Comparison of ENCODE assay signal across 12 mouse cellular contexts in genomic region chr4:85250271-85250670, GRCm38 (mm10). TPM values are rescaled to one million over a fixed set of nuclear protein-coding genes. Genes with fewer than 3 reads are reported as not detected.
DNase-seq lines count a peak whose midpoint lies in the region; ATAC-seq lines count a peak whose summit lies in the region.
"Had no signal": no experiment of that assay in that cellular context is flagged by ENCODE, and none has a peak within 500 bp of the region (broad histone marks: within the 10 kb centered on the region; RNA-seq: fewer than 3 reads in every experiment).

No protein-coding gene starts in this region.

- no peak overlapping the region for H3K4me3 ChIP-seq in hindbrain, embryonic 16.5 days (ENCODE audit: low read length)

- no peaks in the 10 kb centered on the region for H3K27me3 ChIP-seq in hindbrain, embryonic 16.5 days (replicated peaks; ENCODE audit: control insufficient read depth, insufficient read depth, low read length)

- H3K9me3 ChIP-seq in hindbrain, embryonic 16.5 days (ENCODE audit: control insufficient read depth, low read length) = no peaks in the 10 kb centered on the region

- no peaks in the 10 kb centered on the region for H3K36me3 ChIP-seq in hindbrain, embryonic 16.5 days (ENCODE audit: control insufficient read depth, insufficient read depth, low read length)

- peaks cover 6% of the 10 kb centered on the region; the same call in 1 of the 2 replicates for H3K4me1 ChIP-seq in hindbrain, embryonic 16.5 days (ENCODE audit: control insufficient read depth, insufficient read depth, low read depth, low read length)

- 23% methylated on average over 2 of the region's 2 CpGs for WGBS in hindbrain, embryonic 16.5 days

- H3K9ac ChIP-seq in hindbrain, embryonic 16.5 days (ENCODE audit: low read depth, low read length) = no peak overlapping the region

- peak overlapping the region; percentile 39; the same call in 1 of the 2 replicates for H3K27ac ChIP-seq in hindbrain, embryonic 16.5 days (ENCODE audit: low read depth, low read length)
- H3K27ac ChIP-seq: kidney, postnatal 0 days; macrophage had no signal

- peak; percentile 83 for ATAC-seq in hindbrain, embryonic 16.5 days
- no peak for ATAC-seq in megakaryocyte-erythroid progenitor cell, adult 5-6 weeks (replicated peaks; ENCODE audit: low FRiP score, low TSS enrichment, poor library complexity, severe bottlenecking)

- DNase-seq in adrenal gland, postnatal 25 days = peak; percentile 8
- DNase-seq in adrenal gland, postnatal 4 days (ENCODE audit: low spot score in 2 of 2) = no peak
- DNase-seq in layer of hippocampus, adult 11-12 months (ENCODE audit: low spot score) = peak; percentile 58
- DNase-seq in layer of hippocampus, postnatal 25 days (ENCODE audit: extremely low spot score in 1 of 2, low spot score in 1 of 2) = no peak
- peak; percentile 3 for DNase-seq in adipocyte (ENCODE audit: low spot score)
- no peak for DNase-seq in ovary, postnatal 10 days (ENCODE audit: low spot score)

- no peak overlapping the region for H3K4me2 ChIP-seq in hindbrain, embryonic 16.5 days (ENCODE audit: low read length)

RNA-seq across cellular contexts. Expression of gene Sh3gl2, which starts 45.3 kb away (rescaled TPM):
- total RNA-seq in adrenal gland, postnatal 25 days (2021) = 21.6 and 32.2 TPM in 2 replicates
- 10 to 100 TPM; 13.0 to 16.5 TPM for total RNA-seq in adrenal gland, postnatal 4 days (2021)
- 100 to 1,000 TPM; 282 to 299 TPM for total RNA-seq in layer of hippocampus, postnatal 25 days (2021)
- 121 and 138 TPM in 2 replicates for polyA plus RNA-seq in hindbrain, embryonic 16.5 days (2015; fragmentation: Nextera tagmentation; extraction: Ambion mirVana)
- total RNA-seq in megakaryocyte-erythroid progenitor cell, adult 5-6 weeks (2014; fragmentation: Nextera tagmentation) = not detected in 2 replicates
- total RNA-seq in megakaryocyte-erythroid progenitor cell, adult 5-6 weeks (2017) = not detected in 2 replicates
- total RNA-seq: MEL had no signal
- polyA plus RNA-seq: liver, adult 2 months; macrophage had no signal

Comparison
In these comparisons a context has a peak if more than half of its experiments do, and no peak if none do; other contexts are left out.
1. DNase-seq: peak in adrenal gland, postnatal 25 days (single experiment), layer of hippocampus, adult 11-12 months (single experiment) and adipocyte (single experiment); none in adrenal gland, postnatal 4 days (0 of 2), layer of hippocampus, postnatal 25 days (0 of 2) and ovary, postnatal 10 days (single experiment).
2. RNA of gene Sh3gl2, which starts 45.3 kb away (total RNA-seq): 282 to 299 TPM in layer of hippocampus, postnatal 25 days, 21.6 to 32.2 TPM in adrenal gland, postnatal 25 days and 13.0 to 16.5 TPM in adrenal gland, postnatal 4 days; not detected in megakaryocyte-erythroid progenitor cell, adult 5-6 weeks; every median in the first group is over 10 times any median in the second.